Mouse (Mus musculus) stomach, embryonic 16.5 days (tissue): ENCODE results near the gene Tpp2. TPM values are rescaled to one million over a fixed set of nuclear protein-coding genes. Genes with fewer than 3 reads are reported as not detected.
"Not testable (repeated sequence)": the region's sequence is repeated elsewhere in the genome, so short reads cannot be mapped to it uniquely, and the experiment has no call there.

Source experiments
- ATAC-seq: fragments of 200-750 bp; cut with Nextera tagmentation; 2 replicates; pipeline ENCODE4 v1.8.0; 2017; ENCODE audit warnings: moderate number of reproducible peaks, moderate TSS enrichment; ENCODE audit not compliant: insufficient read depth, low FRiP score
- H3K27ac ChIP-seq: fragments of 300-500 bp; sonication (generic); 2 replicates; pipeline ENCODE4 v1.5.1; 2014; ENCODE audit warnings: low read length
- H3K27me3 ChIP-seq: fragments of 300-500 bp; sonication (generic); 2 replicates; pipeline ENCODE4 v1.6.1; 2014; ENCODE audit warnings: low read length, control low read depth, mixed read lengths; ENCODE audit not compliant: control insufficient read depth, insufficient read depth
- H3K36me3 ChIP-seq: fragments of 300-500 bp; sonication (generic); 2 replicates; pipeline ENCODE4 v1.6.1; 2014; ENCODE audit warnings: low read length; ENCODE audit not compliant: control insufficient read depth, insufficient read depth
- H3K4me1 ChIP-seq: fragments of 300-500 bp; sonication (generic); 2 replicates; pipeline ENCODE4 v1.6.1; 2014; ENCODE audit warnings: low read length, control low read depth, mixed read lengths; ENCODE audit not compliant: control insufficient read depth, insufficient read depth
- H3K4me2 ChIP-seq: fragments of 300-500 bp; sonication (generic); 2 replicates; pipeline ENCODE4 v1.6.1; 2014; ENCODE audit warnings: low read depth, low read length, mixed read lengths
- H3K4me3 ChIP-seq: fragments of 300-500 bp; sonication (generic); replicated peaks from 2 replicates; pipeline ENCODE4 v1.5.1; 2014; ENCODE audit warnings: mild to moderate bottlenecking, low read length
- H3K9ac ChIP-seq: fragments of 300-500 bp; sonication (generic); 2 replicates; pipeline ENCODE4 v1.6.1; 2014; ENCODE audit warnings: low read length
- H3K9me3 ChIP-seq: fragments of 300-500 bp; sonication (generic); replicated peaks from 2 replicates; pipeline ENCODE4 v1.6.1; 2016; ENCODE audit warnings: low read length, control low read depth; ENCODE audit not compliant: control insufficient read depth
- WGBS: fragments of 180-500 bp; shearing (Covaris S2); extraction: QIAGEN DNeasy Blood & Tissue Kit; methylation state at CpG from one replicate; pipeline ENCODE4 v1.1.7; 2014; 5-methylcytosine and 5-hydroxymethylcytosine counted together
- polyA plus RNA-seq: library from polyadenylated mRNA; unstranded; fragments of >200 nt; fragmentation: Nextera tagmentation; extraction: Ambion mirVana; gene quantifications from 2 replicates; pipeline ENCODE4 v1.2.1, GENCODE M21; 2015

Tpp2 gene
- polyA plus RNA-seq, result 56.3 and 62.6 TPM in 2 replicates

- under 1% methylated on average over 81 of the region's 81 CpGs for WGBS
- Histone ChIP-seq H3K27ac (peak within 1 kb of the TSS; percentile 89), H3K36me3 (peaks cover 2% of the 10 kb centered on the region; the same call in 1 of the 2 replicates), H3K27me3 (no peaks in the 10 kb centered on the region), H3K4me2 (peak within 1 kb of the TSS; percentile 59), H3K4me1 (peaks cover 11% of the 10 kb centered on the region; the same call in 1 of the 2 replicates), H3K9ac (peak within 1 kb of the TSS; percentile 99), H3K9me3 (no peaks in the 10 kb centered on the region), H3K4me3 (peak within 1 kb of the TSS; percentile 100)
- ATAC-seq, result peak; percentile 100
Measured at GRCm38 (mm10) chr1:43933488-43934415, at the start of gene Tpp2. TSS of gene Tpp2 (plus strand) at chr1:43933647.

DNA sequence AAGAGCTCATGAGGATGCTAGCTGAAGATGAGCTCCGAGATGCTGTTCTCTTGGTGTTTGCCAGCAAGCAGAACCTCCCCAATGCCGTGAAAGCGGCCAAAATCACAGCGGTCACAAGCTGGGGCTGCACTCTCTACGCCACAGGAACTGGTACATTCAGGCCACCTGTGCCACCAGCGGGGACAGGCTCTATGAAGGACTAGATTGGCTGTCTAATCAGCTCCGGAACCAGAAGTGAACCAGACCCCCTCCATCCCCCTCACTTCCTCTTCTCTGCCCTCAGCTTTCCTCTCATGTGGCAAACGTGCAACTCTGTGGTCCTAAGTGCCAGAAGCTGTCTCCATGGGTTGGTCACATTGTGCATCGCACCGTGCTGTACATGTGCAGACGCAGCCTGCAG lies 45.1 kb upstream of the Tpp2 start:
- H3K9me3 ChIP-seq, H3K4me1 ChIP-seq, ATAC-seq, H3K4me2 ChIP-seq, H3K4me3 ChIP-seq, H3K9ac ChIP-seq, H3K27ac ChIP-seq, H3K27me3 ChIP-seq, H3K36me3 ChIP-seq: not testable (repeated sequence)
- WGBS, result 85% methylated on average over 11 of the region's 11 CpGs

GRCm38 (mm10) chr1:43895742-43896141 lies 37.7 kb upstream of the Tpp2 start:
- no peak for ATAC-seq
- no peaks in the 10 kb centered on the region for H3K9me3 ChIP-seq

GRCm38 (mm10) chr1:43897131-43897530 lies 36.3 kb upstream of the Tpp2 start:
- no peak overlapping the region for H3K27ac ChIP-seq

More at GRCm38 (mm10) chr1:43895742-43896141, 37.7 kb upstream of the Tpp2 start:
- no peak overlapping the region for H3K9ac ChIP-seq
- H3K27me3 ChIP-seq, result no peaks in the 10 kb centered on the region
- no peak overlapping the region for H3K4me3 ChIP-seq
- H3K36me3 ChIP-seq, result no peaks in the 10 kb centered on the region
- no peak overlapping the region for H3K4me2 ChIP-seq
- H3K4me1 ChIP-seq, result no peaks in the 10 kb centered on the region
- no peak overlapping the region for H3K27ac ChIP-seq

DNA sequence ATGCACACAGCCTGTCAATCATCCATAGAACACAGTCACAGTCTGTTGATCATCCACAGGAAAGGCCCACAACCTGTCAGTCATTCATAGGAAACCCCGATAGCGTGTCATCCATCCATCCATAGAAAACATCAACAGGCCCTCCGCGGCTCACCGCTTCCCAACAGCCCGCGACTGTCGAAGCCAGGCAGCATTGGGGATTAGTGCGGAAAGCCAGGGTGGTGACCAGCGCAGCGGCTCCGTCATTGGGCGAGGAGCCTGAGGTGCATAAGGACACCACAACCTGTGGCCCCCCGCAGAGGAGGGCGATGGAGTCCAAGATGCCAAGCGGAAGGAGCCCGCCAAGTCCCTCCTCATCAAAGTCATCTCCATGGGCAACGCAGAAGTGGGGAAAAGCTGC lies 35.5 kb upstream of the Tpp2 start:
- no peak overlapping the region for H3K4me2 ChIP-seq
- no peaks in the 10 kb centered on the region for H3K27me3 ChIP-seq
- no peak for ATAC-seq
- no peak overlapping the region for H3K27ac ChIP-seq
- no peaks in the 10 kb centered on the region for H3K36me3 ChIP-seq
- no peaks in the 10 kb centered on the region for H3K9me3 ChIP-seq
- 82% methylated on average over 18 of the region's 18 CpGs for WGBS
- H3K9ac ChIP-seq, result no peak overlapping the region
- no peaks in the 10 kb centered on the region for H3K4me1 ChIP-seq
- no peak overlapping the region for H3K4me3 ChIP-seq

More at GRCm38 (mm10) chr1:43897131-43897530, 36.3 kb upstream of the Tpp2 start:
- no peaks in the 10 kb centered on the region for H3K9me3 ChIP-seq
- H3K4me2 ChIP-seq, result no peak overlapping the region
- ATAC-seq, result no peak
- H3K4me3 ChIP-seq, result no peak overlapping the region
- no peaks in the 10 kb centered on the region for H3K4me1 ChIP-seq
- H3K27me3 ChIP-seq, result no peaks in the 10 kb centered on the region
- no peaks in the 10 kb centered on the region for H3K36me3 ChIP-seq
- no peak overlapping the region for H3K9ac ChIP-seq
- 81% methylated on average over 2 of the region's 2 CpGs for WGBS

- Histone ChIP-seq H3K27me3 (no peaks in the 10 kb centered on the region), H3K9ac (peak overlapping the region; percentile 52; the same call in 1 of the 2 replicates), H3K4me2 (peak overlapping the region; percentile 39), H3K27ac (no peak overlapping the region), H3K4me1 (no peaks in the 10 kb centered on the region), H3K9me3 (no peaks in the 10 kb centered on the region), H3K36me3 (no peaks in the 10 kb centered on the region), H3K4me3 (peak overlapping the region; percentile 18; the same call in 1 of the 2 replicates)
- 29% methylated on average over 18 of the region's 18 CpGs for WGBS
- ATAC-seq, result peak; percentile 48; the same call in 1 of the 2 replicates
Measured at GRCm38 (mm10) chr1:43898991-43899714, 34.3 kb upstream of the Tpp2 start.

DNA sequence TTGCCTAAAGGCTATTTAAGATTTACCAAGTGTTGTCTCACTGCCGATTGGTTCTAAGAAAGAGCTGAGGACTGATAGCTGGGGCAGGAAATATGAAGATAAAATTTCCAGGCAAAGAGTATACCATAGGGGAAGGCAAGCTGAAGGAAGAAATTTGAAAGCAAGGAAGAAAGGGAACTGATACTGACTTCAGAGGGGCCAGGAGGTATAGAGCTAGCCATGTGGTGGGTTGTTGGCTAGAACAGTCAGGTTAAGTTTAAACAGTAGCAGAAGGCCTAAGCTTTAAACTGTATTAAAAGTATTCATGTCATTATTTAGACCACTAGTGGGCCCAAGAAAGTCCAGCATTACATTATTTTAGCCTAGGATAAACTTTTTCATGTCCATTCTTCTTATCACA lies 31.0 kb upstream of the Tpp2 start:
- Histone ChIP-seq H3K27ac (no peak overlapping the region), H3K9me3 (no peaks in the 10 kb centered on the region), H3K36me3 (no peaks in the 10 kb centered on the region), H3K4me2 (no peak overlapping the region), H3K4me1 (no peaks in the 10 kb centered on the region), H3K27me3 (no peaks in the 10 kb centered on the region), H3K4me3 (no peak overlapping the region), H3K9ac (no peak overlapping the region)
- no peak for ATAC-seq
- 57% methylated on average over 1 of the region's 1 CpGs for WGBS

DNA sequence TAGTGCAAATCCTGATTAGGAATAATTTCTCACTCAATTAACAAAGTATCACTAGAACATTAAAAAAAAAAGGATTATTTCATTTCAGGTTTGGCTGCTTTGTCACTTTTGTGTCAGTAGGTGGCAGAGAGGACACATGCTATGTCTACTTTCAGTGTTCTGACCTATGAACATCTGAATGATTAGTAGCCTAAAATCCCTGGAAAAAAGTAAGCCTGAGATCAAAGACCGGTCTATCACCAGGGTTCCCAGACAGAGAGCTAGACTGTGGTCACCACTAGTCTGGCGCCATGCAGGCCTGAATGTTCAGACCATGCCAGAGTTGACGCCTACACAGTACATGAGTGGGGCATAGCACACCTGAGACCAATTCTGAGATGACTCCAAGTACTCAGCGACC lies 30.6 kb upstream of the Tpp2 start:
- WGBS, result 67% methylated on average over 4 of the region's 4 CpGs

GRCm38 (mm10) chr1:43915428-43915827 lies 18.0 kb upstream of the Tpp2 start:
- H3K9ac ChIP-seq, result no peak overlapping the region
- H3K4me1 ChIP-seq, result no peaks in the 10 kb centered on the region
- H3K4me3 ChIP-seq, result no peak overlapping the region
- no peak overlapping the region for H3K4me2 ChIP-seq
- 82% methylated on average over 2 of the region's 2 CpGs for WGBS
- no peak for ATAC-seq
- H3K27ac ChIP-seq, result no peak overlapping the region
- no peaks in the 10 kb centered on the region for H3K9me3 ChIP-seq
- no peaks in the 10 kb centered on the region for H3K27me3 ChIP-seq
- H3K36me3 ChIP-seq, result no peaks in the 10 kb centered on the region

More for the DNA sequence above, 30.6 kb upstream of the Tpp2 start:
- Histone ChIP-seq H3K4me1 (no peaks in the 10 kb centered on the region), H3K9ac (no peak overlapping the region), H3K27ac (no peak overlapping the region), H3K4me2 (no peak overlapping the region), H3K4me3 (no peak overlapping the region), H3K27me3 (no peaks in the 10 kb centered on the region), H3K36me3 (no peaks in the 10 kb centered on the region), H3K9me3 (no peaks in the 10 kb centered on the region)
- no peak for ATAC-seq
